Mouse (Mus musculus) thymus, adult 2 months (tissue): ENCODE results near the gene Crhr2. TPM values are rescaled to one million over a fixed set of nuclear protein-coding genes. Genes with fewer than 3 reads are reported as not detected.

Experiments
- DNase-seq: peaks from one replicate; pipeline ENCODE4 v3.0.0; 2021
- H3K27ac ChIP-seq: fragments of 200-500 bp; 2 replicates; pipeline ENCODE4 v1.5.1; 2012; ENCODE audit warnings: low read length, control low read depth; ENCODE audit not compliant: control insufficient read depth, insufficient read depth
- H3K27me3 ChIP-seq: fragments of 200-500 bp; 2 replicates; pipeline ENCODE4 v1.6.1; 2012; ENCODE audit warnings: mild to moderate bottlenecking, low read length, moderate library complexity, mixed read lengths; ENCODE audit not compliant: control insufficient read depth, insufficient read depth
- H3K36me3 ChIP-seq: fragments of 200-500 bp; 2 replicates; pipeline ENCODE4 v1.6.1; 2012; ENCODE audit warnings: mild to moderate bottlenecking, low read length, moderate library complexity; ENCODE audit not compliant: control insufficient read depth, insufficient read depth
- H3K4me1 ChIP-seq: fragments of 200-500 bp; replicated peaks from 2 replicates; pipeline ENCODE4 v1.6.1; 2012; ENCODE audit warnings: low read length; ENCODE audit not compliant: control insufficient read depth, insufficient read depth
- H3K4me3 ChIP-seq: fragments of 200-500 bp; 2 replicates; pipeline ENCODE4 v1.5.1; 2012; ENCODE audit warnings: mild to moderate bottlenecking, low read length, control low read depth, moderate library complexity; ENCODE audit not compliant: control insufficient read depth, insufficient read depth
- CTCF ChIP-seq: fragments of 200-500 bp; IDR thresholded peaks from 2 replicates; pipeline ENCODE4 v1.5.1; 2012; ENCODE audit warnings: mild to moderate bottlenecking, control low read depth, low read length, moderate library complexity, borderline replicate concordance; ENCODE audit not compliant: control insufficient read depth, poor library complexity, insufficient read depth; ENCODE audit errors: extremely low read depth
- POLR2A ChIP-seq: fragments of 200-500 bp; IDR thresholded peaks from 2 replicates; pipeline ENCODE4 v1.6.1; 2012; ENCODE audit warnings: mild to moderate bottlenecking, low read length, control low read depth, moderate library complexity; ENCODE audit not compliant: control insufficient read depth, poor library complexity, insufficient read depth; ENCODE audit errors: extremely low read depth
- WGBS: fragments of 180-500 bp; shearing (Covaris S2); methylation state at CpG from one replicate; pipeline ENCODE4 v1.1.7; 2018; 5-methylcytosine and 5-hydroxymethylcytosine counted together
- polyA plus RNA-seq: library from polyadenylated mRNA; depleted of rRNA; stranded (reverse); fragments of >200 nt; gene quantifications from 2 replicates; pipeline ENCODE4 v1.2.3, GENCODE M21; 2012

Crhr2 gene
- polyA plus RNA-seq, 1 experiment: 3.1 TPM

- Histone ChIP-seq H3K36me3 (no peaks in the 10 kb centered on the region), H3K27ac (no peak overlapping the region), H3K27me3 (no peaks in the 10 kb centered on the region), H3K4me1 (no peaks in the 10 kb centered on the region), H3K4me3 (no peak overlapping the region)
- WGBS: 98% methylated on average over 3 of the region's 3 CpGs
- DNase-seq: no peak
- TF ChIP-seq POLR2A: no peak
- TF ChIP-seq CTCF: no peak
Measured at GRCm38 (mm10) chr6:55152226-55152625, 19.4 kb upstream of the Crhr2 start.

GRCm38 (mm10) chr6:55146138-55146537 lies 13.3 kb upstream of the Crhr2 start:
- no peak for TF ChIP-seq CTCF
- no peak for TF ChIP-seq POLR2A
- Histone ChIP-seq H3K27me3 (no peaks in the 10 kb centered on the region), H3K27ac (no peak overlapping the region), H3K4me3 (no peak overlapping the region), H3K36me3 (no peaks in the 10 kb centered on the region), H3K4me1 (no peaks in the 10 kb centered on the region)
- DNase-seq: no peak
- WGBS: 74% methylated on average over 4 of the region's 4 CpGs

GRCm38 (mm10) chr6:55145285-55145684 lies 12.5 kb upstream of the Crhr2 start:
- H3K4me3 ChIP-seq: no peak overlapping the region
- H3K27ac ChIP-seq: no peak overlapping the region
- no peaks in the 10 kb centered on the region for H3K27me3 ChIP-seq
- WGBS: 76% methylated on average over 5 of the region's 5 CpGs
- TF ChIP-seq POLR2A (no peak), CTCF (no peak)
- H3K36me3 ChIP-seq: no peaks in the 10 kb centered on the region
- no peaks in the 10 kb centered on the region for H3K4me1 ChIP-seq
- no peak for DNase-seq

GRCm38 (mm10) chr6:55138343-55138742 lies 5.5 kb upstream of the Crhr2 start:
- no peaks in the 10 kb centered on the region for H3K27me3 ChIP-seq
- TF ChIP-seq POLR2A (no peak), CTCF (no peak)
- H3K36me3 ChIP-seq: no peaks in the 10 kb centered on the region
- DNase-seq: no peak
- no peak overlapping the region for H3K27ac ChIP-seq
- H3K4me1 ChIP-seq: no peaks in the 10 kb centered on the region
- H3K4me3 ChIP-seq: no peak overlapping the region

GRCm38 (mm10) chr6:55133425-55133824 lies 609 bp upstream of the Crhr2 start:
- Histone ChIP-seq H3K4me3 (no peak overlapping the region), H3K4me1 (no peaks in the 10 kb centered on the region), H3K27me3 (no peaks in the 10 kb centered on the region), H3K36me3 (no peaks in the 10 kb centered on the region), H3K27ac (no peak overlapping the region)
- 93% methylated on average over 1 of the region's 1 CpGs for WGBS
- DNase-seq: no peak
- TF ChIP-seq POLR2A (no peak), CTCF (no peak)

- DNase-seq: no peak
- no peaks in the 10 kb centered on the region for H3K4me1 ChIP-seq
- H3K27me3 ChIP-seq: no peaks in the 10 kb centered on the region
- 86% methylated on average over 4 of the region's 4 CpGs for WGBS
- no peaks in the 10 kb centered on the region for H3K36me3 ChIP-seq
- no peak overlapping the region for H3K4me3 ChIP-seq
- no peak overlapping the region for H3K27ac ChIP-seq
- TF ChIP-seq POLR2A: no peak
Measured at GRCm38 (mm10) chr6:55131301-55131700, 1.5 kb downstream of the Crhr2 start.

GRCm38 (mm10) chr6:55130631-55131030 lies 2.2 kb downstream of the Crhr2 start:
- DNase-seq: no peak
- TF ChIP-seq CTCF (no peak), POLR2A (no peak)

GRCm38 (mm10) chr6:55128391-55128790 lies 4.4 kb downstream of the Crhr2 start:
- H3K36me3 ChIP-seq: no peaks in the 10 kb centered on the region
- no peak overlapping the region for H3K4me3 ChIP-seq
- no peak overlapping the region for H3K27ac ChIP-seq
- H3K4me1 ChIP-seq: no peaks in the 10 kb centered on the region
- TF ChIP-seq CTCF: no peak
- no peak for TF ChIP-seq POLR2A
- DNase-seq: no peak
- no peaks in the 10 kb centered on the region for H3K27me3 ChIP-seq

More at GRCm38 (mm10) chr6:55130631-55131030, 2.2 kb downstream of the Crhr2 start:
- Histone ChIP-seq H3K27ac (no peak overlapping the region), H3K36me3 (no peaks in the 10 kb centered on the region), H3K4me3 (no peak overlapping the region), H3K4me1 (no peaks in the 10 kb centered on the region), H3K27me3 (no peaks in the 10 kb centered on the region)
- WGBS: 81% methylated on average over 6 of the region's 6 CpGs
